Mouse (Mus musculus): ENCODE measurements around the gene Chst11. TPM values are rescaled to one million over a fixed set of nuclear protein-coding genes. Genes with fewer than 3 reads are reported as not detected.

The Chst11 gene
- total and polyA plus RNA-seq, 3 experiments, result 3.1 to 4.5 (median 3.2) TPM

GRCm38 (mm10) chr10:83184480-83185069, 199.3 kb downstream of the Chst11 start:
- no peak overlapping the region for H3K27ac ChIP-seq
- no peaks in the 10 kb centered on the region for H3K27me3 ChIP-seq (ENCODE audit: control insufficient read depth, insufficient read depth, low read length)
- no peak overlapping the region for H3K9ac ChIP-seq (ENCODE audit: low read depth, low read length)
- intact Hi-C loops (cut with DNase I), result loop anchor here (5.0 kb wide), 2 partner anchors 197 to 277 kb away; partner anchors contain the start of gene Chst11
- DNase-seq, result peak; percentile 37 to 42
- WGBS, result 38% methylated on average over 7 of the region's 7 CpGs
- no peaks in the 10 kb centered on the region for H3K36me3 ChIP-seq (ENCODE audit: control insufficient read depth, insufficient read depth, low read length)
- peaks cover 12% of the 10 kb centered on the region for H3K4me1 ChIP-seq (ENCODE audit: control insufficient read depth, insufficient read depth, low read length)
- TF ChIP-seq EP300 (IDR thresholded peaks at IDR 0.05; ENCODE audit: insufficient read depth, low read depth, low read length) (no peak), CTCF (IDR thresholded peaks at IDR 0.05) (no peak), POLR2A (IDR thresholded peaks at IDR 0.05; ENCODE audit: insufficient read depth, low read depth, low read length) (no peak)
- H3K79me2 ChIP-seq (replicated peaks; ENCODE audit: control insufficient read depth, insufficient read depth, low read length), result no peaks in the 10 kb centered on the region
- no peak overlapping the region for H3K4me3 ChIP-seq

DNA sequence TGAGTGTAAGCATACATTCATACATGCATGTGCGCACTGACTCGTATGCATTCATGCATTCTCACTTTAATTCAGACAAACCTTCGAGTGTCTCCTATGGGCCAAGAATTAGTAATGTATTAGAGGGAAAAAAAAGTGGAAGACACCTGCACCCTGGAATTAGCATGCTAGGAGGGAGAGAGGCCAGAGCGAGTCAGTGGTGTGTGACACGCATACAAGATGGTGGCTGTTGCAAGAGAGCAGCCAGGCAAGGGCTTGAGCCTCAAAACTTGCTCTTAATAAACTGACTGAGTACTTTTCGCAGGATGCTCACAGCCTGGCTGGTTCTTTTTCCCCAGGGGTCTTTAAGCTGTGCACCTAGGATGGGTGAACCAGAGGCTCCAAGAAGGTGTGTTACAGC, 199.8 kb downstream of the Chst11 start:
- H3K27ac ChIP-seq, result no peak overlapping the region
- H3K9ac ChIP-seq (ENCODE audit: low read depth, low read length), result no peak overlapping the region
- no peak overlapping the region for H3K4me3 ChIP-seq
- no peak for DNase-seq
- intact Hi-C loops (cut with DNase I), result no loop called here
- WGBS, result 97% methylated on average over 6 of the region's 6 CpGs
- no peak for TF ChIP-seq CTCF (IDR thresholded peaks at IDR 0.05)
- no peak for TF ChIP-seq POLR2A (IDR thresholded peaks at IDR 0.05; ENCODE audit: insufficient read depth, low read depth, low read length)
- TF ChIP-seq EP300 (IDR thresholded peaks at IDR 0.05; ENCODE audit: insufficient read depth, low read depth, low read length), result no peak
- H3K79me2 ChIP-seq (replicated peaks; ENCODE audit: control insufficient read depth, insufficient read depth, low read length), result no peaks in the 10 kb centered on the region
- H3K36me3 ChIP-seq (ENCODE audit: control insufficient read depth, insufficient read depth, low read length), result no peaks in the 10 kb centered on the region
- H3K27me3 ChIP-seq (ENCODE audit: control insufficient read depth, insufficient read depth, low read length), result no peaks in the 10 kb centered on the region
- peaks cover 12% of the 10 kb centered on the region for H3K4me1 ChIP-seq (ENCODE audit: control insufficient read depth, insufficient read depth, low read length)

DNA sequence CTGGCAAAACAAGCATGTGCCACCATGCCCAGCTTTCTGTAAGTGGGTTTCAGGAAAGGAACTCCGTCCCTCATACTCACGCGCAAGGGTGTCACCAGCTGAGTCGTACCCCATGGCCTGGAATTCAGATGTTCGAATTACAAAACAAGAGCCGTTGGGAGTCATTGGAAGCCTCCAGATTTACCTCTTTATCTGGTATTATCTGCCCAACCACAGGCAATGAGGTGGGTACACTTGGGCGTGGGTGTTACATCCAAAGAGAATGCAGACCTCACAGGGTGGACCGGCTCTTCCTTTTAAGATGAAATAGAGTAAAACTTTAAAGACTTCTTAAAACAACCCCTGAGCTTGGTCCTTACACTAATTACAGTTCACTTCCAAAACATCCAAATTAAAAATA, 200.9 kb downstream of the Chst11 start:
- H3K4me3 ChIP-seq, result no peak overlapping the region
- WGBS, result 89% methylated on average over 8 of the region's 8 CpGs
- intact Hi-C loops (cut with DNase I), result no loop called here

DNA sequence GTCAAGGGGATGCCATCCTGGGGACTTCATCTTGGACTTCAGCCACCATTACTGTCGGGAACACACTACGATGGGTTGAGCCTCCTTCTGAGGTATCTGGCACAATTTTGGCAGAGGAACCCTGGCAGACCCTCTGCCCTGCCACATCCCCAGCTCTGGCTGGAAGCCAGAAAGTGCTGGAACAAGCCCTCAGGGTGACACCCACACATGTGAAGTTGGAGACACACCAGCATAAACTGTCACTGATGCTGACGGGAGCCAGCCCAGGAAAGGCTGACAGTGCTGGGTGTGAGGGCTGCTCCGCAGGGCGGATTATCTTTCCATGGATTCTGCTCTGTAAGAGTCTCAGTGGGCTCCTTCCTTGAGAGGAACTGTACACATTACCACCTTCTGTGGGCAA, 201.7 kb downstream of the Chst11 start:
- no peak for DNase-seq
- no peaks in the 10 kb centered on the region for H3K79me2 ChIP-seq (replicated peaks; ENCODE audit: control insufficient read depth, insufficient read depth, low read length)
- WGBS, result 53% methylated on average over 5 of the region's 5 CpGs
- peaks cover 12% of the 10 kb centered on the region for H3K4me1 ChIP-seq (ENCODE audit: control insufficient read depth, insufficient read depth, low read length)
- intact Hi-C loops (cut with DNase I), result no loop called here
- TF ChIP-seq CTCF (IDR thresholded peaks at IDR 0.05) (no peak), EP300 (IDR thresholded peaks at IDR 0.05; ENCODE audit: insufficient read depth, low read depth, low read length) (no peak), POLR2A (IDR thresholded peaks at IDR 0.05; ENCODE audit: insufficient read depth, low read depth, low read length) (no peak)
- H3K4me3 ChIP-seq, result no peak overlapping the region
- H3K9ac ChIP-seq (ENCODE audit: low read depth, low read length), result no peak overlapping the region
- H3K27me3 ChIP-seq (ENCODE audit: control insufficient read depth, insufficient read depth, low read length), result no peaks in the 10 kb centered on the region
- H3K27ac ChIP-seq, result no peak overlapping the region
- no peaks in the 10 kb centered on the region for H3K36me3 ChIP-seq (ENCODE audit: control insufficient read depth, insufficient read depth, low read length)

More for the DNA sequence above, 200.9 kb downstream of the Chst11 start:
- peaks cover 12% of the 10 kb centered on the region for H3K4me1 ChIP-seq (ENCODE audit: control insufficient read depth, insufficient read depth, low read length)
- TF ChIP-seq CTCF (IDR thresholded peaks at IDR 0.05), result no peak
- no peak for TF ChIP-seq EP300 (IDR thresholded peaks at IDR 0.05; ENCODE audit: insufficient read depth, low read depth, low read length)
- TF ChIP-seq POLR2A (IDR thresholded peaks at IDR 0.05; ENCODE audit: insufficient read depth, low read depth, low read length), result no peak
- no peak for DNase-seq
- H3K27ac ChIP-seq, result no peak overlapping the region
- no peaks in the 10 kb centered on the region for H3K27me3 ChIP-seq (ENCODE audit: control insufficient read depth, insufficient read depth, low read length)
- H3K9ac ChIP-seq (ENCODE audit: low read depth, low read length), result no peak overlapping the region
- no peaks in the 10 kb centered on the region for H3K36me3 ChIP-seq (ENCODE audit: control insufficient read depth, insufficient read depth, low read length)
- H3K79me2 ChIP-seq (replicated peaks; ENCODE audit: control insufficient read depth, insufficient read depth, low read length), result no peaks in the 10 kb centered on the region

DNA sequence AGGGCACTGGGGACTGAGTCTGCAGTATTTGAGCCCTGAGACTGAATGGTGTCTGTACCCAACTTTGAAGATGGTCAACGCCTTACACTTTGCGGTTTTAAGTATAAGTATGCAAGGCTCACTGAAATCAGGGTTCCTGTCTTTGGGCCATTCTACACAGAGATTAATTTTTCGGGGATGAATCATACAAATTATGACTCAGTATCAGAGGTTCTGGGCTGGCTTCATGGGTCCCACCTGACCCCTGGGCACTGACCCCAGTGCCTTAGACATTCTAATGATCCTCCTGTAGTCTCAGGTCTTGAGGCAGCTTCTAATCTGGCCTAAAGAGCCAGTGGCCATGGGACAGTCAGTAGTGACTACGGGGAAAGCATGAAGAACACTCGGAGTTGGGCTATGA, 203.8 kb downstream of the Chst11 start:
- Histone ChIP-seq H3K36me3 (ENCODE audit: control insufficient read depth, insufficient read depth, low read length) (no peaks in the 10 kb centered on the region), H3K4me3 (no peak overlapping the region), H3K27ac (no peak overlapping the region), H3K4me1 (ENCODE audit: control insufficient read depth, insufficient read depth, low read length) (peaks cover 4% of the 10 kb centered on the region), H3K9ac (ENCODE audit: low read depth, low read length) (no peak overlapping the region), H3K27me3 (ENCODE audit: control insufficient read depth, insufficient read depth, low read length) (no peaks in the 10 kb centered on the region), H3K79me2 (replicated peaks; ENCODE audit: control insufficient read depth, insufficient read depth, low read length) (no peaks in the 10 kb centered on the region)
- TF ChIP-seq EP300 (IDR thresholded peaks at IDR 0.05; ENCODE audit: insufficient read depth, low read depth, low read length) (no peak), POLR2A (IDR thresholded peaks at IDR 0.05; ENCODE audit: insufficient read depth, low read depth, low read length) (no peak), CTCF (IDR thresholded peaks at IDR 0.05) (no peak)
- intact Hi-C loops (cut with DNase I), result no loop called here
- no peak for DNase-seq
- 87% methylated on average over 5 of the region's 5 CpGs for WGBS

DNA sequence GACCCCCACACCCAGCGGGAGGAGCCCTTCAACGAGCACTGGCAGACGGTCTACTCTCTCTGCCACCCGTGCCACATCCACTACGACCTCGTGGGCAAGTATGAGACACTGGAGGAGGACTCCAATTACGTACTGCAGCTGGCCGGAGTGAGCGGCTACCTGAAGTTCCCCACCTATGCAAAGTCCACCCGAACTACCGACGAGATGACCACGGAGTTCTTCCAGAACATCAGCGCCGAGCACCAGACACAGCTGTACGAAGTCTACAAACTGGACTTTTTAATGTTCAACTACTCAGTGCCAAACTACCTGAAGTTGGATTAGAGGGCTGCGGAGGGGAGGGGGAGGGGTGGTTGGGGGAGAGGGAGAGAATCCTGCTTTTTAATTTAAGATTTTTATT, 206.2 kb downstream of the Chst11 start:
- intact Hi-C loops (cut with DNase I), result no loop called here
- Histone ChIP-seq H3K4me3 (no peak overlapping the region), H3K27ac (no peak overlapping the region), H3K79me2 (replicated peaks; ENCODE audit: control insufficient read depth, insufficient read depth, low read length) (no peaks in the 10 kb centered on the region), H3K36me3 (ENCODE audit: control insufficient read depth, insufficient read depth, low read length) (no peaks in the 10 kb centered on the region), H3K27me3 (ENCODE audit: control insufficient read depth, insufficient read depth, low read length) (no peaks in the 10 kb centered on the region), H3K9ac (ENCODE audit: low read depth, low read length) (no peak overlapping the region), H3K4me1 (ENCODE audit: control insufficient read depth, insufficient read depth, low read length) (no peaks in the 10 kb centered on the region)
- WGBS, result 95% methylated on average over 17 of the region's 17 CpGs
- DNase-seq, result no peak
- TF ChIP-seq EP300 (IDR thresholded peaks at IDR 0.05; ENCODE audit: insufficient read depth, low read depth, low read length), result no peak
- TF ChIP-seq POLR2A (IDR thresholded peaks at IDR 0.05; ENCODE audit: insufficient read depth, low read depth, low read length), result no peak
- TF ChIP-seq CTCF (IDR thresholded peaks at IDR 0.05), result no peak
